Mouse (Mus musculus) forebrain, embryonic 12.5 days (tissue): Measurements from ENCODE around the gene Atp5h. TPM values are rescaled to one million over a fixed set of nuclear protein-coding genes. Genes with fewer than 3 reads are reported as not detected.
"Not testable (repeated sequence)": the region's sequence is repeated elsewhere in the genome, so short reads cannot be mapped to it uniquely, and the experiment has no call there.

ENCODE experiments used
- ATAC-seq: fragments of 200-750 bp; cut with Nextera tagmentation; 2 replicates; pipeline ENCODE4 v1.8.0; 2017; ENCODE audit warnings: moderate TSS enrichment; ENCODE audit not compliant: low FRiP score
- H3K27ac ChIP-seq: fragments of 300-500 bp; sonication (generic); 2 replicates; pipeline ENCODE4 v1.5.1; 2016; ENCODE audit warnings: mild to moderate bottlenecking
- H3K27me3 ChIP-seq: fragments of 300-500 bp; sonication (generic); 2 replicates; pipeline ENCODE4 v1.6.1; 2016; ENCODE audit warnings: mild to moderate bottlenecking
- H3K36me3 ChIP-seq: fragments of 300-500 bp; sonication (generic); replicated peaks from 2 replicates; pipeline ENCODE4 v1.6.1; 2016; ENCODE audit warnings: mild to moderate bottlenecking
- H3K4me1 ChIP-seq: fragments of 300-500 bp; sonication (generic); 2 replicates; pipeline ENCODE4 v1.6.1; 2016
- H3K4me2 ChIP-seq: fragments of 300-500 bp; sonication (generic); 2 replicates; pipeline ENCODE4 v1.6.1; 2016; ENCODE audit warnings: mild to moderate bottlenecking, moderate library complexity
- H3K4me3 ChIP-seq: fragments of 300-500 bp; sonication (generic); replicated peaks from 2 replicates; pipeline ENCODE4 v1.5.1; 2016; ENCODE audit warnings: mild to moderate bottlenecking
- H3K9ac ChIP-seq: fragments of 300-500 bp; sonication (generic); 2 replicates; pipeline ENCODE4 v1.6.1; 2016; ENCODE audit warnings: mild to moderate bottlenecking
- H3K9me3 ChIP-seq: fragments of 300-500 bp; sonication (generic); 2 replicates; pipeline ENCODE4 v1.6.1; 2016
- WGBS: fragments of 180-500 bp; shearing (Covaris S2); methylation state at CpG from one replicate; pipeline ENCODE4 v1.1.7; 2016; 5-methylcytosine and 5-hydroxymethylcytosine counted together
- polyA plus RNA-seq: library from polyadenylated mRNA; unstranded; fragments of >200 nt; fragmentation: Nextera tagmentation; extraction: Ambion mirVana; gene quantifications from 2 replicates; pipeline ENCODE4 v1.2.1, GENCODE M21; 2016

Gene Atp5h
- 843 and 857 TPM in 2 replicates for polyA plus RNA-seq

DNA sequence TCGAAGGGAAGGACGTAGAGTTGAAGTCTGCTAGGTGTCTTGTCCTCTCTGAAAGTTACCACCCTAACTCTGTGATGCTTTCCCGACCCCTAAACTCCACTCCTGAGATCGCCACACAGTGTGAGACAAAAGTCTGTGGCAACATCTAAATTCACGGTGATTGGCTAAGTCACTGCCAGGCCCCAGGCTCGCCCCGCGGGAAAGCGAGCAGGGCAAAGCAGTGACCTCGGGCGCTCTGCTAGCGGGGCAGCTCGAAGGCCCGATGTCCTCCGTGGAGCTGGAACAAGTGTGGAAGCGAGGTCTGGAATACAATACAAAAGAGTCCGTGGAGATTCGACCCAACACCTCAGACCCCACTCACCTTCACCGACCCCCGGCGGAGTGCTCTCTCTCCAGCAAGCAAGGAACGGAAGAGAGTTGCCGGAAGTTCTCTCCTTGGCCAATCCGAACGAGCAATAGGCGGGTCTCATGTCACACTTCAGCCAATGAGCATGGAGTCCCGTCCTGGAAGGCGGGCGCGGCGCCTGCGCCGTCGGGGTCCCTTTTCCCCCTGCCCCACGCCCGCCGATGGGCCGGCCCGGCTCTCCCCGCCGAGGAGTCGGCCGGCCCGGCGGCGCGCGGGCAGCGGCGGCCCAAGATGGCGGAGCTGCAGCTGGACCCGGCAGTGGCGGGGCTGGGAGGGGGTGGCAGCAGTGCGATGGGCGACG, at the start of gene Atp5h, which contains the start of gene Kctd2:
Atp5h (minus strand) TSS at position 432 of the 707 bp plus-strand sequence.
Kctd2 (plus strand) TSS at position 598 of the 707 bp plus-strand sequence.
- Histone ChIP-seq H3K4me3 (peak within 1 kb of the TSS; percentile 95), H3K27ac (peak within 1 kb of the TSS; percentile 92), H3K9me3 (no peaks in the 10 kb centered on the region), H3K4me2 (peak within 1 kb of the TSS; percentile 97), H3K27me3 (no peaks in the 10 kb centered on the region), H3K9ac (peak within 1 kb of the TSS; percentile 98), H3K4me1 (peaks cover 32% of the 10 kb centered on the region), H3K36me3 (peaks cover 50% of the 10 kb centered on the region)
- ATAC-seq: peak; percentile 98
- under 1% methylated on average over 55 of the region's 56 CpGs for WGBS

DNA sequence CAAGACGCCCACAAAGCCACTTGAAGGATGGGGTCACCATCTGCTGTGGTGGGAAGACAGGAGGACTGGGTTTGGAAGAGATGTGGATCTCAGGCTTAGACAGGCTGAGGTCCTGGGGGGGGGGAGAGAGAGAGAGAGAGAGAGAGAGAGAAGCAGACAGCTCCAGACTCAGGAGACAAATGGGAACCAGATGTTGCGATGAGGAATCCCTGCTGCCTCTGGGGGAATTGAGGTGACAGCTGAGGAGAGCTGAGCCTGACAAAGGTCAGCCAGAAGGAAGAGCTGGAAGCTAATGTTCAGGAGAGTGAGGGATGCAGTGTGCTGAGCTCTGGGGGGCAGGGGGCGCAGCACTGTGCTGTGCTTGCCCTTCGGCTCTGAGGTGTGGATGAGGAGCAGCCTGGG, 47.5 kb upstream of the Atp5h start:
- Histone ChIP-seq H3K4me3 (no peak overlapping the region), H3K9ac (no peak overlapping the region), H3K27me3 (no peaks in the 10 kb centered on the region), H3K9me3 (no peaks in the 10 kb centered on the region), H3K4me1 (peaks cover 7% of the 10 kb centered on the region; the same call in 1 of the 2 replicates), H3K27ac (no peak overlapping the region), H3K4me2 (no peak overlapping the region), H3K36me3 (no peaks in the 10 kb centered on the region)
- 56% methylated on average over 4 of the region's 4 CpGs for WGBS
- ATAC-seq: no peak

- Histone ChIP-seq H3K4me1 (peaks cover 8% of the 10 kb centered on the region; the same call in 1 of the 2 replicates), H3K36me3 (no peaks in the 10 kb centered on the region), H3K27ac (no peak overlapping the region), H3K4me2 (no peak overlapping the region), H3K27me3 (no peaks in the 10 kb centered on the region), H3K4me3 (no peak overlapping the region), H3K9me3 (no peaks in the 10 kb centered on the region), H3K9ac (no peak overlapping the region)
- WGBS: 91% methylated on average over 8 of the region's 8 CpGs
- ATAC-seq: no peak
These were observed 45.1 kb upstream of the Atp5h start for GRCm38 (mm10) chr11:115464851-115465250.

DNA sequence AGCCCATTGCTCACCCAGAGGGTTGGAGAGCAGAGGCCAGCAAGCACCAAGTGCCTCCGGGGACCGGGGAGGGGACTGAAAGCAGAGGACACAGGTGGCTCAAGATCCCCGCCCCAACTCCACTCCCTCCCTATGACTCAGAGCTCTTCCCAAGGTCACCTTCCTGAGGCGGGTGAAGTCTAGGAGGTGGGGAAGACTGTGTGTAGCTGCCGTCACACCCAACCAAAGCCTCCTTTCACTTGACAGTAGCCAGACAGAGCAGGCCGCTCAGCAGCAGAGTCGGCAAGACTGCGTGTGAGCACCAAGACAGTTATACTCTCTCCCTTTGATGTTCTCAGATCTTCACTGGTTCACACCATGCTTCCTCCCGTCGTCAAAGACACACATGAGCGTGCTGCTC, 43.6 kb upstream of the Atp5h start:
- no peak for ATAC-seq
- H3K27me3 ChIP-seq: no peaks in the 10 kb centered on the region
- no peak overlapping the region for H3K27ac ChIP-seq
- peaks cover 8% of the 10 kb centered on the region; the same call in 1 of the 2 replicates for H3K4me1 ChIP-seq
- H3K9ac ChIP-seq: no peak overlapping the region
- no peak overlapping the region for H3K4me2 ChIP-seq
- H3K9me3 ChIP-seq: no peaks in the 10 kb centered on the region
- H3K36me3 ChIP-seq: no peaks in the 10 kb centered on the region
- 77% methylated on average over 11 of the region's 11 CpGs for WGBS
- no peak overlapping the region for H3K4me3 ChIP-seq

DNA sequence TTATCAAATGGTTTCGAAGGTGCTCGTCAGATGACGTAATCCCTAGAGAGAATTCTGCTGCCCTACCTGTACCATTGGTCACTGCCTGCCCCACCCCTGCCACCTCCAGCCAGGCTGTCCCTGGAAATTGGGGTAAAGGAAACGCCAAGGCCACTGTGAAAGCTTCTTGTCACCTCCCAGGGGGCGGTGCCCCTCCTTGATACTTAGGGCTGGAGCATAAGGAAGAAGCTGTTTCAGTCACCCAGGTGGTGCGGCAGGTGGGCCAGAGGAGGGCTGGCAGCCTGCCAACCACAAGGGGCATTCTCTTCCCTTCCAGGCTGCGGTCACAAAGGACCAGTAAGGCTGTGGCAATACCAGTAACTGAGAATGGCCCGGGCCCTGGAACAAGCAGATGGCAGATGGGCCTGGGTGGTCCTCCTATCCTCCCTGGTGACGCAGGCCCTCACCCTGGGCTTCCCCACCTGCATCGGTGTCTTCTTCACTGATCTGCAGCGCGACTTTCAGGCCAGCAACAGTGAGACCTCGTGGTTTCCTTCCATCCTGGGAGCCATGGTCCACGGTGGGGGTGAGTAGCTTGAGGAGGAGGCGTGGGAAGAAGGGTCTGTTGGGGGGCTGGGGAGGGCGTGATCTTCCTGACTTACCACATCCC, 42.6 kb upstream of the Atp5h start, which contains the start of gene Slc16a5:
Slc16a5 (plus strand) TSS at position 232 of the 649 bp plus-strand sequence.
- Histone ChIP-seq H3K9me3 (no peaks in the 10 kb centered on the region), H3K4me2 (no peak within 1 kb of the TSS), H3K27ac (no peak within 1 kb of the TSS), H3K36me3 (no peaks in the 10 kb centered on the region), H3K27me3 (no peaks in the 10 kb centered on the region), H3K4me3 (no peak within 1 kb of the TSS), H3K9ac (no peak within 1 kb of the TSS), H3K4me1 (peaks cover 11% of the 10 kb centered on the region; the same call in 1 of the 2 replicates)
- 82% methylated on average over 16 of the region's 16 CpGs for WGBS
- no peak for ATAC-seq

DNA sequence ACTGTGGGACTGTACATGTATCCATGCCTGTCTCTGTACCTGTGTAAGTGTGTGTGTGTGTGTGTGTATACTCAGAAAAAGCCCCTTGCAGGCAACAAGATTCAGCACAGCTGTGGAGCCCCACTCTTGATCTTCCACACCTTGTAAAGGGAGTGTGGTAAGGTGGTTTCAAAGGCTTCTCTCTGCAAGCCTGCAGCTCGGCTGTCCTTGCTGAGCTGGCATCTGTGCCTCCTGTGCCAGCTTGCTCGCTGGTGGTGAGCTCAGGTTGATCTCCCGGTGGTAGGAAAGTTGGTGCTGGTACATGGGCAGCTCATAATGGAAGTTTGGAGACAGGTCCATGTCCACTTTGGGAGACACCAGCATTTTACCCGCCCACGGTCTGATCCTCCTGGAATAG, 42.1 kb upstream of the Atp5h start:
- H3K27me3 ChIP-seq: no peaks in the 10 kb centered on the region
- peaks cover 10% of the 10 kb centered on the region; the same call in 1 of the 2 replicates for H3K4me1 ChIP-seq
- H3K9me3 ChIP-seq: no peaks in the 10 kb centered on the region
- no peak overlapping the region for H3K4me3 ChIP-seq
- H3K36me3 ChIP-seq: no peaks in the 10 kb centered on the region
- H3K9ac ChIP-seq: no peak overlapping the region
- WGBS: 76% methylated on average over 5 of the region's 5 CpGs
- H3K4me2 ChIP-seq: no peak overlapping the region
- ATAC-seq: no peak
- H3K27ac ChIP-seq: no peak overlapping the region

- H3K9me3 ChIP-seq: no peaks in the 10 kb centered on the region
- no peak for ATAC-seq
- H3K4me1 ChIP-seq: peaks cover 10% of the 10 kb centered on the region; the same call in 1 of the 2 replicates
- 16% methylated on average over 8 of the region's 8 CpGs for WGBS
- no peak overlapping the region for H3K9ac ChIP-seq
- no peak overlapping the region for H3K4me2 ChIP-seq
- no peaks in the 10 kb centered on the region for H3K27me3 ChIP-seq
- no peak overlapping the region for H3K27ac ChIP-seq
- no peak overlapping the region for H3K4me3 ChIP-seq
- H3K36me3 ChIP-seq: no peaks in the 10 kb centered on the region
These were observed 41.2 kb upstream of the Atp5h start for GRCm38 (mm10) chr11:115460976-115461375.

DNA sequence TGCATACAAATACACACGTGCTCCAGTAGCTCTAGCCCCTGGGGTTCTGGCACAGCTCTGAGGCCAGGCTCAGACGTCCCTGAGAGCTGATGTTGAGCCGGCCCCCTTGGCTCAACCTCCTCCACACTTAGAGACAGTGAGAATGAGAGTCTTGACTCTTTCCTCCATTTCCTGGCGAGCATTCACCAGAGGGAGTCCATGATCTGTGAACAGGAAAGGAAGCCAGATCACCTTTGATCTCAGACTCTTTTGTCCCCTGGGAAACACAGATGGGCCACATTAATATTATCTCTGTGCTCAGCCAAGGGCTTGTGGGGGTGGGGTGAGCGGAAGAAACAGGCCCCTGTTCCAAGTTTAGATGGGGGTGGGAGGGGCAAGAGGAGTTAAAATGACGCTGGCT, 37.6 kb upstream of the Atp5h start:
- no peaks in the 10 kb centered on the region for H3K36me3 ChIP-seq
- no peaks in the 10 kb centered on the region for H3K27me3 ChIP-seq
- ATAC-seq: no peak
- peaks cover 8% of the 10 kb centered on the region; the same call in 1 of the 2 replicates for H3K4me1 ChIP-seq
- H3K4me3 ChIP-seq: no peak overlapping the region
- H3K9me3 ChIP-seq: peaks cover 4% of the 10 kb centered on the region; the same call in 1 of the 2 replicates
- WGBS: 46% methylated on average over 6 of the region's 6 CpGs
- no peak overlapping the region for H3K9ac ChIP-seq
- H3K27ac ChIP-seq: no peak overlapping the region
- no peak overlapping the region for H3K4me2 ChIP-seq

DNA sequence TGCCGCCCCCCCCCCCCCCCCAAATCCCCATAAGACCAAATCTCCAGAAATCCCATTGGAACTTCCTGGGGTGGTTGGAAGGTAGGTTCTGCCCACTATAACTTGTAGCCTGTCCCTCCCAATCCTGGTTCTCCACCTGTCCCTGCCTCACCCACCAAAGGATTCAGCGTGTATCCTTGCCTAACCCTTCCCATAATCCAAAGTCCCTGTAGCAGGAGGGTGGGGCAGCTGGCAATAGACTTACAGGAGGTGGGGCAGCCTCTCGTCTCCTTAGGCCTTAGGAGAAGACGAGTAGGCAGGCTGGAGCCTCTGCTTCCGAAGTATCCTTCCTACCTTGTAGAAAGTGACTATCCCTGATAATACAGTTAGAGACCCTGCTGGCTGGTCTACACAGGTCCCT, 36.4 kb upstream of the Atp5h start:
- H3K4me1 ChIP-seq: peaks cover 6% of the 10 kb centered on the region; the same call in 1 of the 2 replicates
- WGBS: 89% methylated on average over 5 of the region's 5 CpGs
- no peak overlapping the region for H3K4me3 ChIP-seq
- ATAC-seq: no peak
- H3K27ac ChIP-seq: no peak overlapping the region
- H3K4me2 ChIP-seq: no peak overlapping the region
- H3K9me3 ChIP-seq: peaks cover 4% of the 10 kb centered on the region; the same call in 1 of the 2 replicates
- no peaks in the 10 kb centered on the region for H3K27me3 ChIP-seq
- H3K9ac ChIP-seq: no peak overlapping the region
- H3K36me3 ChIP-seq: no peaks in the 10 kb centered on the region

DNA sequence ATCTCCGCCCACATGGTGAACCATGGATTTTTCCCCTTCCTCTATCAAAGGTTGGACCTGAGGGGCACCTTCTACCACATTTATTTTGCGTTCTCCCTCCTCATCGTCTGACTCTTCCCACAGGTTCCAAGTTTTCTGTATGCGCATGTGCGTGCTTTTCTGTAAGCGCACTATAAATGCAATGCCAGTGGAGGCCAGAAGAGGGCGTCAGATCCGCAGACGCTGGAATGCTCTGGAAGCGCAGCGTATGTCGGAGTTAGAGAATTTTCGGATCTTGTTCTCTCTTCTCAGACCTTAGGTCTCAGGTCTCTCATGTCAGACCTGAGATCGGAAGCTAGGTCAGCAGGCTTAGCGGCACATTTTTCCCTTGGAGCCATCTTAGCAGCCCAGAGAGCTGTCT, 35.9 kb upstream of the Atp5h start:
- Histone ChIP-seq H3K36me3 (no peaks in the 10 kb centered on the region), H3K9ac (no peak overlapping the region), H3K9me3 (peaks cover 4% of the 10 kb centered on the region; the same call in 1 of the 2 replicates), H3K4me1 (peaks cover 6% of the 10 kb centered on the region; the same call in 1 of the 2 replicates), H3K27ac (no peak overlapping the region), H3K27me3 (no peaks in the 10 kb centered on the region), H3K4me3 (no peak overlapping the region), H3K4me2 (no peak overlapping the region)
- 85% methylated on average over 15 of the region's 15 CpGs for WGBS
- ATAC-seq: no peak

GRCm38 (mm10) chr11:115454822-115455221, 35.1 kb upstream of the Atp5h start:
- 82% methylated on average over 6 of the region's 6 CpGs for WGBS
- not testable (repeated sequence) for H3K4me1 ChIP-seq, H3K9me3 ChIP-seq, ATAC-seq, H3K36me3 ChIP-seq, H3K9ac ChIP-seq, H3K4me3 ChIP-seq, H3K4me2 ChIP-seq, H3K27me3 ChIP-seq, H3K27ac ChIP-seq

DNA sequence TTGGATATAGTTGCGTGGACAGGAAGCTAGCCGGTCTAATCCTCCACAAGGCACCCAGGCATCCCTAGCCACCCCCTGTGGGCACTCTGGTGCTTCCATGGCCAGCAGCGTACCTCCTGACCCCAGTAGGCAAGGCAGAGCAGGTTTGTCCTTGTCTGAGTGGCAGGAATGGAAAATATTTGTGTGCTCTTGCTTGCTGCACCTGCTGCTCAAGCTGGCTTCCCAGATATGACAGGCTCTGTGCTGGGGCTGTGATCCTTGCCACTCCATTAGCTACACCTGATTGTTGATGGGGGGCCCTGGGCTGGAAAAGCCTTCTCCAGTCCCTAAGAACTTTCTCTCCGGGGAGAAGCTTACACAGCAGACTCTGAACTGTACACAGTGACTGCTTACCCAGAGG, 33.5 kb upstream of the Atp5h start:
- Histone ChIP-seq H3K27me3 (no peaks in the 10 kb centered on the region), H3K4me2 (no peak overlapping the region), H3K4me3 (no peak overlapping the region), H3K9me3 (peaks cover 4% of the 10 kb centered on the region; the same call in 1 of the 2 replicates), H3K9ac (no peak overlapping the region), H3K4me1 (peaks cover 9% of the 10 kb centered on the region), H3K36me3 (no peaks in the 10 kb centered on the region), H3K27ac (no peak overlapping the region)
- WGBS: 63% methylated on average over 4 of the region's 4 CpGs
- ATAC-seq: no peak
